ENCODE assay signal across 25 mouse cellular contexts in the genomic region with DNA sequence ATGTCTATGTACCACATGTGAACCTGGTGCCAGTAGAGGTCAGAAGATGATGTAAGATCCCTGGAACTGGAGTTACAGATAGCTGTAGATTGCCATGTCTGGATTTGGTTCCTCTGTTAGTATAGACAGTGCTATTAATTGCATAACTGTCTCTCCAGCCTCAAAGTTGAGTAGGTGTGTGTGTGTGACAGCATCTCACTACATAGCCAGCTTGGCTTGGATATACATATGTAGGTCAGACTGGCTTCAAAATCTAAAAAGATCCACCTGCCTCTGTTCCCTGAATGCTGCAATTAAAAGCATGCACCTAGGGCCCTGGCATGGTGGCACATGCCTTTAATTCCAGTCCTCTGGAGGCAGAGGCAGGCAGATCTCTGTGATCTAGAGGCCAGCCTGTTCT. TPM values are rescaled to one million over a fixed set of nuclear protein-coding genes. Genes with fewer than 3 reads are reported as not detected.
A peak's percentile ranks its signal among the peaks of the same experiment; 100 is the strongest.
DNase-seq lines count a peak whose midpoint lies in the region; ATAC-seq lines count a peak whose summit lies in the region.
"Had no signal": no experiment of that assay in that cellular context is flagged by ENCODE, and none has a peak within 500 bp of the region (broad histone marks: within the 10 kb centered on the region; RNA-seq: fewer than 3 reads in every experiment).

No protein-coding gene starts in this region.

- intact Hi-C loops in heart, postnatal 36 days (cut with DNase I): no loop called here

- no peaks in the 10 kb centered on the region for H3K27me3 ChIP-seq in heart, embryonic 10.5 days (ENCODE audit: insufficient read depth, poor library complexity, severe bottlenecking)
- H3K27me3 ChIP-seq: embryonic facial prominence, embryonic 12.5 days; forebrain, embryonic 12.5 days had no signal

- H3K27ac ChIP-seq in heart, embryonic 10.5 days: no peak overlapping the region
- H3K27ac ChIP-seq: embryonic facial prominence, embryonic 10.5 days; embryonic facial prominence, embryonic 12.5 days; forebrain, embryonic 10.5 days; forebrain, embryonic 12.5 days had no signal

- peak; percentile 94 for ATAC-seq in frontal cortex, adult (ENCODE audit: low TSS enrichment)
- ATAC-seq: forebrain, embryonic 14.5 days; forebrain, embryonic 16.5 days had no signal

- H3K36me3 ChIP-seq in heart, embryonic 10.5 days: no peaks in the 10 kb centered on the region
- H3K36me3 ChIP-seq: embryonic facial prominence, embryonic 10.5 days; embryonic facial prominence, embryonic 12.5 days; forebrain, embryonic 10.5 days; forebrain, embryonic 12.5 days had no signal

- DNase-seq in frontal cortex, postnatal 14 days (ENCODE audit: low spot score in 2 of 2): no peak
- DNase-seq in heart, embryonic 10.5 days (ENCODE audit: low spot score): peak; percentile 9
- no peak for DNase-seq in heart, postnatal 36 days
- peak; percentile 34 for DNase-seq in brain, adult 2 months (ENCODE audit: low read depth, low spot score)
- peak; percentile 30 for DNase-seq in gonadal fat pad, adult 2 months (ENCODE audit: low read depth)
- DNase-seq in B cell, adult 2 months: no peak
- DNase-seq: adrenal gland, adult 2 months; adrenal gland, postnatal 10 days; adrenal gland, postnatal 25 days; cerebellum, adult 11-12 months; cerebellum, adult 2 months; cerebellum, adult 9-10 months; cerebellum, postnatal 10 days; cerebellum, postnatal 25 days had no signal

- no peaks in the 10 kb centered on the region for H3K4me1 ChIP-seq in heart, embryonic 10.5 days
- H3K4me1 ChIP-seq: embryonic facial prominence, embryonic 10.5 days; embryonic facial prominence, embryonic 12.5 days; forebrain, embryonic 10.5 days; forebrain, embryonic 12.5 days had no signal

- no peaks in the 10 kb centered on the region for H3K9me3 ChIP-seq in heart, embryonic 10.5 days
- H3K9me3 ChIP-seq: embryonic facial prominence, embryonic 12.5 days had no signal

- H3K4me3 ChIP-seq in heart, embryonic 10.5 days: no peak overlapping the region
- H3K4me3 ChIP-seq: embryonic facial prominence, embryonic 10.5 days; embryonic facial prominence, embryonic 12.5 days; forebrain, embryonic 10.5 days; forebrain, embryonic 12.5 days had no signal

RNA-seq across cellular contexts. Expression of a gene that starts 4.6 kb away (rescaled TPM):
- polyA plus RNA-seq in heart, embryonic 10.5 days (2016; fragmentation: Nextera tagmentation; extraction: Ambion mirVana): not detected in 2 replicates
- total RNA-seq in heart, postnatal 36 days (2021): not detected
- not detected in 2 replicates for polyA plus RNA-seq in gonadal fat pad, adult 2 months (2012; rRNA removed)
- total RNA-seq: adrenal gland, adult 2 months; ES-E14; MEL had no signal
- polyA plus RNA-seq: adrenal gland, adult 2 months; C2C12; embryonic facial prominence, embryonic 10.5 days; embryonic facial prominence, embryonic 12.5 days; embryonic facial prominence, embryonic 14.5 days; forebrain, embryonic 10.5 days; forebrain, embryonic 12.5 days; forebrain, embryonic 14.5 days; forebrain, embryonic 16.5 days had no signal

Comparison
In these comparisons a context has a peak if more than half of its experiments do, and no peak if none do; other contexts are left out.
1. DNase-seq: peak in heart, embryonic 10.5 days (single experiment), brain, adult 2 months (single experiment) and gonadal fat pad, adult 2 months (single experiment); none in frontal cortex, postnatal 14 days (0 of 2), heart, postnatal 36 days (0 of 2) and B cell, adult 2 months (0 of 2).